Mouse (Mus musculus): ENCODE results near the gene Epha8. TPM values are rescaled to one million over a fixed set of nuclear protein-coding genes. Genes with fewer than 3 reads are reported as not detected.

The Epha8 gene
- polyA plus RNA-seq, 1 experiment from 2014 or later, result 7.2 TPM

Other genes starting within 250 kb of the Epha8 start
- gene Ephb2, start 120.8 kb downstream of the Epha8 start, polyA plus RNA-seq (2016; fragmentation: Nextera tagmentation; extraction: Ambion mirVana), result 22.0 and 30.3 TPM in 2 replicates
- 32.6 and 34.9 TPM in 2 replicates for gene C1qb, start 70.6 kb downstream of the Epha8 start, polyA plus RNA-seq (2016; fragmentation: Nextera tagmentation; extraction: Ambion mirVana)
- 19.6 and 21.3 TPM in 2 replicates for gene C1qc, start 63.8 kb downstream of the Epha8 start, polyA plus RNA-seq (2016; fragmentation: Nextera tagmentation; extraction: Ambion mirVana)
- 17.4 and 21.0 TPM in 2 replicates for gene C1qa, start 58.0 kb downstream of the Epha8 start, polyA plus RNA-seq (2016; fragmentation: Nextera tagmentation; extraction: Ambion mirVana)
- 5.5 and 6.3 TPM in 2 replicates for gene Zbtb40, start 92.0 kb upstream of the Epha8 start, polyA plus RNA-seq (2016; fragmentation: Nextera tagmentation; extraction: Ambion mirVana)

All from neural tube, embryonic 12.5 days (tissue).